Mouse (Mus musculus): ENCODE measurements around the gene Rps11. TPM values are rescaled to one million over a fixed set of nuclear protein-coding genes. Genes with fewer than 3 reads are reported as not detected.

Gene Rps11
- total and polyA plus RNA-seq, 3 experiments, result 186 to 613 (median 534) TPM

DNA sequence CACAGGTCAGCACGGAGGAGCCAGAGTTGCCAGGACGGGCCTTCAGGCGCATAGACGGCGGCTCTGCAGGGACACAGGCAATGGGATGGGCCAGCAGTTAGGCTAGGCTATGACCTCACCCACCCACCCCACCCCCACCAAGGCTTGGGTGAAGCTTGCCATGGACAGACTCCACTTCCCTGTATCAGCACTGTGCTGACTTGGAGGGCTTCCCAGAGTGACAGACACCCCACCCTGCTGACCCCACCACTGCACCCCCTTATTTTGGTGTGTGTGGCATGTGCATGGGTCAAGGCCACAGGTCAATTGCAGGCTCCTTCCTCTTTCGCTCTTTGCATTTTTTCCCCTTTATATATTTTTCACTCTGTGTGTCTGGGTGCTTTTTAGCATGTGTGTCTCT lies 28.9 kb downstream of the Rps11 start:
- no peak for TF ChIP-seq POLR2A (IDR thresholded peaks at IDR 0.05; ENCODE audit: insufficient read depth, low read depth, low read length)
- TF ChIP-seq EP300 (IDR thresholded peaks at IDR 0.05; ENCODE audit: insufficient read depth, low read depth, low read length), result 0 out of 2 replicates have a peak, but pooled peaks have one; percentile 29
- TF ChIP-seq CTCF (IDR thresholded peaks at IDR 0.05), result no peak
- H3K27me3 ChIP-seq (ENCODE audit: control insufficient read depth, insufficient read depth, low read length), result no peaks in the 10 kb centered on the region
- peak in 1 of 2 experiments; percentile 52 for DNase-seq
- H3K27ac ChIP-seq, result no peak overlapping the region
- WGBS, result 47% methylated on average over 6 of the region's 6 CpGs
- intact Hi-C loops (cut with DNase I), result no loop called here
- H3K9ac ChIP-seq (ENCODE audit: low read depth, low read length), result no peak overlapping the region
- no peaks in the 10 kb centered on the region for H3K79me2 ChIP-seq (replicated peaks; ENCODE audit: control insufficient read depth, insufficient read depth, low read length)
- no peak overlapping the region for H3K4me3 ChIP-seq
- H3K36me3 ChIP-seq (ENCODE audit: control insufficient read depth, insufficient read depth, low read length), result no peaks in the 10 kb centered on the region
- 0 out of 2 replicates have a peak, but pooled peaks cover 1% of the 10 kb centered on the region for H3K4me1 ChIP-seq (ENCODE audit: control insufficient read depth, insufficient read depth, low read length)

DNA sequence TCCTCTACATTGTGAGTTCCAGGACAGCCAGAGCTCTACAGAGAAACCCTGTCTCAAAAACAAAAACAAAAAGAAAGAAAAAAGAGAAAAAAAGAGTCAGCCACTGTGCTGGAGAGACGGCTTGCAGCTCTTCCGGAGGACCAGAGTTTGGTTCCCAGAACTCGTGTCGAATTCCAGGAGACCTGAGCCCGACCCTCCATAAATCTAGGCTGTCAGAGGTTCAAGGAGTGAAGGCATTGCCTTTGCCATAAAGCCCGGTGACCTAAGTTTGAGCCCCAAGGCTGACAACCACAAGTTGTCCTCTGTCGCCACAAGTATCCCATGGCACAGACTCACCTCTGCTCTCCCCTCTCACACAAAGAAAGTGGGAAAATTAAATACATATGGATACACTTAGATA lies 30.1 kb downstream of the Rps11 start:
- Histone ChIP-seq H3K79me2 (replicated peaks; ENCODE audit: control insufficient read depth, insufficient read depth, low read length) (no peaks in the 10 kb centered on the region), H3K9ac (ENCODE audit: low read depth, low read length) (no peak overlapping the region), H3K27me3 (ENCODE audit: control insufficient read depth, insufficient read depth, low read length) (no peaks in the 10 kb centered on the region), H3K4me1 (ENCODE audit: control insufficient read depth, insufficient read depth, low read length) (0 out of 2 replicates have a peak, but pooled peaks cover 1% of the 10 kb centered on the region), H3K4me3 (no peak overlapping the region), H3K36me3 (ENCODE audit: control insufficient read depth, insufficient read depth, low read length) (no peaks in the 10 kb centered on the region), H3K27ac (no peak overlapping the region)
- TF ChIP-seq POLR2A (IDR thresholded peaks at IDR 0.05; ENCODE audit: insufficient read depth, low read depth, low read length) (no peak), CTCF (IDR thresholded peaks at IDR 0.05) (no peak), EP300 (IDR thresholded peaks at IDR 0.05; ENCODE audit: insufficient read depth, low read depth, low read length) (no peak)
- DNase-seq, result no peak
- 74% methylated on average over 7 of the region's 7 CpGs for WGBS
- intact Hi-C loops (cut with DNase I), result no loop called here

DNA sequence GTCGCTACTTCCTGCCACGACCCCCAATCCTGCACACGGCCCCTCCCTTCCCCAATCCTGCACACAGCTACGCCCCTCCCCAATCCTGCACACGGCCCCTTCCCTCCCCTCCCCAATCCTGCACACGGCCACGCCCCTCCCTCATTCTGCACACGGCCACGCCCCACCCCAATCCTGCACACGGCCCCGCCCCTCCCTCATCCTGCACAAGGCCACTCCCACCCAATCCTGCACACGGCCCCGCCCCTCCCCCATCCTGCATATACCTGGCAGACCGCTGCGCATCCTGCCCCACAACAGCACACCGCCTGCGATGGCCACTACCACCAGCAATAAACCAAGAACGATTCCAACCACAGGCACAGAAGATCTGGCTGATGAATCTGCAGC lies 30.7 kb downstream of the Rps11 start:
- no peaks in the 10 kb centered on the region for H3K27me3 ChIP-seq (ENCODE audit: control insufficient read depth, insufficient read depth, low read length)
- WGBS, result 52% methylated on average over 14 of the region's 18 CpGs
- H3K36me3 ChIP-seq (ENCODE audit: control insufficient read depth, insufficient read depth, low read length), result no peaks in the 10 kb centered on the region
- no peak overlapping the region for H3K9ac ChIP-seq (ENCODE audit: low read depth, low read length)
- H3K4me3 ChIP-seq, result no peak overlapping the region
- no peak overlapping the region for H3K27ac ChIP-seq
- no peak for TF ChIP-seq CTCF (IDR thresholded peaks at IDR 0.05)
- TF ChIP-seq EP300 (IDR thresholded peaks at IDR 0.05; ENCODE audit: insufficient read depth, low read depth, low read length), result no peak
- no peak for TF ChIP-seq POLR2A (IDR thresholded peaks at IDR 0.05; ENCODE audit: insufficient read depth, low read depth, low read length)
- H3K79me2 ChIP-seq (replicated peaks; ENCODE audit: control insufficient read depth, insufficient read depth, low read length), result no peaks in the 10 kb centered on the region
- intact Hi-C loops (cut with DNase I), result no loop called here
- 0 out of 2 replicates have a peak, but pooled peaks cover 1% of the 10 kb centered on the region for H3K4me1 ChIP-seq (ENCODE audit: control insufficient read depth, insufficient read depth, low read length)
- DNase-seq, result no peak

DNA sequence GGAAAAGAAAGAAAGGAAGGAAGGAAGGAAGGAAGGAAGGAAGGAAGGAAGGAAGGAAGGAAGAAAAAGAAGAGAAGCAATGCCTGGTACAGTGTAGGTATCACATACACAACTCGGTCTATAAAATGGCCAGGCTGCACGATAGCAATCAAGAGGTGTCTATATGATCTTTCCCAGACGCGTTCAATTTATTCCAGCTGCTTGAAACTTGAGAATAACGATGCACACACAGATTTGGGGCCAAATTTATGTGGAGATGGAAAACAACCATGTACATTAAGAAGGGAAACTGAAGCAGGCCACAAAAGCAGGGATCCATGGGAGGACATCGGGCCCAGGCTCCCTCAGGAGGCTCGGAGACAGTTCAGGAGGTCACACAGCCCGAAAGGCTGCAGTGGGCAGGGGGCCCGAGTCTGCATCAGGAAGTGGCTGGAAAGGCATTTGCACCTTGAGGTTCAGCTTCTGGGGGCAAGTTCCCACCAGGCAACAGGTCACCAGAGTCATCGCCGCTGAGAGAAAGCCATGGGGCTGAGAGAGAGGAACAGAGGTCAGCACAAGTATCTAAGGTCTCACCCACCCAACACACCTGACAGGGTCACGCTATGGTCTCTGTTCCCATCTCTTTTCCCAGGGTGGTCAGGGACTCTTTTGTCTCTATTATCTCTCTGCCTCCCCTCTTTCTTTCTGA lies 31.3 kb downstream of the Rps11 start:
- 62% methylated on average over 12 of the region's 12 CpGs for WGBS
- Histone ChIP-seq H3K9ac (ENCODE audit: low read depth, low read length) (no peak overlapping the region), H3K27me3 (ENCODE audit: control insufficient read depth, insufficient read depth, low read length) (no peaks in the 10 kb centered on the region), H3K4me3 (no peak overlapping the region), H3K36me3 (ENCODE audit: control insufficient read depth, insufficient read depth, low read length) (no peaks in the 10 kb centered on the region), H3K4me1 (ENCODE audit: control insufficient read depth, insufficient read depth, low read length) (0 out of 2 replicates have a peak, but pooled peaks cover 1% of the 10 kb centered on the region), H3K79me2 (replicated peaks; ENCODE audit: control insufficient read depth, insufficient read depth, low read length) (no peaks in the 10 kb centered on the region), H3K27ac (no peak overlapping the region)
- no peak for TF ChIP-seq POLR2A (IDR thresholded peaks at IDR 0.05; ENCODE audit: insufficient read depth, low read depth, low read length)
- TF ChIP-seq EP300 (IDR thresholded peaks at IDR 0.05; ENCODE audit: insufficient read depth, low read depth, low read length), result no peak
- no peak for TF ChIP-seq CTCF (IDR thresholded peaks at IDR 0.05)
- intact Hi-C loops (cut with DNase I), result no loop called here
- no peak for DNase-seq

DNA sequence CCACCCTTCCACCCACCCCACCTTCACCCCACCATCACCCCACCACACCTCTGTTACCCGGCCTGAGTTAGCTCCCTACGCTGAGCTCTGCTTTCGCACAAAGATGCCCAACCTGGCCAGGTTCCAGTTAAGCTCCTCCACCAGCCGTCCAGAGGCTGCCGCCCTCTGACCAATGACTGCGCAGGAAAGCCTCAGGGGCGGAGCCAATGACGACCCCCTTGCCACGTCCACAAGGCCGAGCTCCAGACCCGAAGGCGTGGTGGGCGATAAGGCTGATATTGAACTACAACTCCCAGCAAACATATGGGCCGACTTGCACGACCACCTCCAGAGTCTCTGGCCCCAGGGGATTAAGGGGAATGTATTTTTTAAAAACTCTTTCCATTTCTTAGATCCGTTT lies 32.2 kb downstream of the Rps11 start, which contains the start of gene Rcn3:
Rcn3 (minus strand) TSS at position 174 of the 400 bp plus-strand sequence.
- Histone ChIP-seq H3K4me1 (ENCODE audit: control insufficient read depth, insufficient read depth, low read length) (0 out of 2 replicates have a peak, but pooled peaks cover 1% of the 10 kb centered on the region), H3K9ac (ENCODE audit: low read depth, low read length) (peak within 1 kb of the TSS; percentile 54), H3K4me3 (peak within 1 kb of the TSS; percentile 32), H3K27me3 (ENCODE audit: control insufficient read depth, insufficient read depth, low read length) (no peaks in the 10 kb centered on the region), H3K79me2 (replicated peaks; ENCODE audit: control insufficient read depth, insufficient read depth, low read length) (no peaks in the 10 kb centered on the region), H3K36me3 (ENCODE audit: control insufficient read depth, insufficient read depth, low read length) (no peaks in the 10 kb centered on the region), H3K27ac (peak within 1 kb of the TSS; percentile 55)
- intact Hi-C loops (cut with DNase I), result no loop called here
- peak; percentile 85 to 87 for DNase-seq
- peak; percentile 72; the same call in 1 of the 2 replicates for TF ChIP-seq POLR2A (IDR thresholded peaks at IDR 0.05; ENCODE audit: insufficient read depth, low read depth, low read length)
- TF ChIP-seq EP300 (IDR thresholded peaks at IDR 0.05; ENCODE audit: insufficient read depth, low read depth, low read length), result 0 out of 2 replicates have a peak, but pooled peaks have one; percentile 17
- TF ChIP-seq CTCF (IDR thresholded peaks at IDR 0.05), result no peak
- WGBS, result under 1% methylated on average over 16 of the region's 16 CpGs
